ENCODE assay signal across 12 mouse cellular contexts in genomic region chr7:142656055-142656454, GRCm38 (mm10). TPM values are rescaled to one million over a fixed set of nuclear protein-coding genes. Genes with fewer than 3 reads are reported as not detected.
DNase-seq lines count a peak whose midpoint lies in the region; ATAC-seq lines count a peak whose summit lies in the region.
"Had no signal": no experiment of that assay in that cellular context is flagged by ENCODE, and none has a peak within 500 bp of the region (broad histone marks: within the 10 kb centered on the region; RNA-seq: fewer than 3 reads in every experiment).

No protein-coding gene starts in this region.

- H3K9me3 ChIP-seq in limb, embryonic 10.5 days (replicated peaks), result no peaks in the 10 kb centered on the region
- H3K9me3 ChIP-seq: midbrain, embryonic 12.5 days had no signal

- H3K27me3 ChIP-seq in limb, embryonic 10.5 days (ENCODE audit: low read depth, poor library complexity, severe bottlenecking), result peaks cover 98% of the 10 kb centered on the region

- H3K36me3 ChIP-seq in limb, embryonic 10.5 days, result peaks cover 61% of the 10 kb centered on the region
- H3K36me3 ChIP-seq: midbrain, embryonic 12.5 days had no signal

- no peak for ATAC-seq in frontal cortex, adult (ENCODE audit: low TSS enrichment)

- H3K27ac ChIP-seq in limb, embryonic 10.5 days, result peak overlapping the region; percentile 99
- H3K27ac ChIP-seq: midbrain, embryonic 12.5 days had no signal

- peak; percentile 33 for DNase-seq in adrenal gland, postnatal 10 days
- no peak for DNase-seq in adrenal gland, adult 18-20 months (ENCODE audit: low spot score in 2 of 2)
- peak; percentile 49 to 67 for DNase-seq in kidney, postnatal 4 days
- DNase-seq in kidney, adult 11 months, result no peak
- peak; percentile 69 for DNase-seq in limb, embryonic 10.5 days (ENCODE audit: low spot score)
- DNase-seq in retina, postnatal 1 day, result peak; percentile 48
- no peak for DNase-seq in urinary bladder, postnatal 14 days (ENCODE audit: low spot score)
- DNase-seq: cerebellum, postnatal 36 days; kidney, adult 9 months; right cerebral cortex, postnatal 4 days had no signal

- WGBS in limb, embryonic 10.5 days, result 17% methylated on average over 4 of the region's 4 CpGs

- H3K4me3 ChIP-seq in limb, embryonic 10.5 days, result peak overlapping the region; percentile 77

- peaks cover 59% of the 10 kb centered on the region for H3K4me1 ChIP-seq in limb, embryonic 10.5 days

RNA-seq across cellular contexts. Expression of gene Igf2, which starts 10.6 kb away (rescaled TPM):
- 1,000 to 10,000 TPM; 1,376 to 1,421 TPM for total RNA-seq in adrenal gland, postnatal 10 days (2021)
- total RNA-seq in adrenal gland, adult 18-20 months (2021), result 10 to 100 TPM; 15.2 to 22.1 TPM
- polyA plus RNA-seq in limb, embryonic 10.5 days (2016; fragmentation: Nextera tagmentation; extraction: Ambion mirVana), result 769 and 872 TPM in 2 replicates

RNA-seq across cellular contexts. Expression of gene Gm49394, which starts 13.7 kb away (rescaled TPM):
- under 1 TPM in 1 of 2 experiments, not detected in 1; 0.09 TPM for total RNA-seq in adrenal gland, postnatal 10 days (2021)
- not detected for total RNA-seq in adrenal gland, adult 18-20 months (2021)
- polyA plus RNA-seq in limb, embryonic 10.5 days (2016; fragmentation: Nextera tagmentation; extraction: Ambion mirVana), result 0.09 and 0.11 TPM in 2 replicates
- polyA plus RNA-seq: midbrain, embryonic 12.5 days had no signal

Comparison
In these comparisons a context has a peak if more than half of its experiments do, and no peak if none do; other contexts are left out.
1. DNase-seq: peak in adrenal gland, postnatal 10 days (single experiment), kidney, postnatal 4 days (2 of 2), limb, embryonic 10.5 days (single experiment) and retina, postnatal 1 day (single experiment); none in adrenal gland, adult 18-20 months (0 of 2), kidney, adult 11 months (single experiment) and urinary bladder, postnatal 14 days (single experiment).
2. RNA of gene Igf2, which starts 10.6 kb away (total RNA-seq): 1,376 to 1,421 TPM in adrenal gland, postnatal 10 days; 15.2 to 22.1 TPM in adrenal gland, adult 18-20 months; every median in the first group is over 10 times any median in the second.